Mouse (Mus musculus) embryo, embryonic 10.5 days (tissue): ENCODE results near the gene Klhl20.
"Not testable (repeated sequence)": the region's sequence is repeated elsewhere in the genome, so short reads cannot be mapped to it uniquely, and the experiment has no call there.

ENCODE experiments used
- DNase-seq: peaks from one replicate; pipeline ENCODE4 v3.0.0-alpha.2; 2015; ENCODE audit warnings: low spot score

Klhl20 gene

DNA sequence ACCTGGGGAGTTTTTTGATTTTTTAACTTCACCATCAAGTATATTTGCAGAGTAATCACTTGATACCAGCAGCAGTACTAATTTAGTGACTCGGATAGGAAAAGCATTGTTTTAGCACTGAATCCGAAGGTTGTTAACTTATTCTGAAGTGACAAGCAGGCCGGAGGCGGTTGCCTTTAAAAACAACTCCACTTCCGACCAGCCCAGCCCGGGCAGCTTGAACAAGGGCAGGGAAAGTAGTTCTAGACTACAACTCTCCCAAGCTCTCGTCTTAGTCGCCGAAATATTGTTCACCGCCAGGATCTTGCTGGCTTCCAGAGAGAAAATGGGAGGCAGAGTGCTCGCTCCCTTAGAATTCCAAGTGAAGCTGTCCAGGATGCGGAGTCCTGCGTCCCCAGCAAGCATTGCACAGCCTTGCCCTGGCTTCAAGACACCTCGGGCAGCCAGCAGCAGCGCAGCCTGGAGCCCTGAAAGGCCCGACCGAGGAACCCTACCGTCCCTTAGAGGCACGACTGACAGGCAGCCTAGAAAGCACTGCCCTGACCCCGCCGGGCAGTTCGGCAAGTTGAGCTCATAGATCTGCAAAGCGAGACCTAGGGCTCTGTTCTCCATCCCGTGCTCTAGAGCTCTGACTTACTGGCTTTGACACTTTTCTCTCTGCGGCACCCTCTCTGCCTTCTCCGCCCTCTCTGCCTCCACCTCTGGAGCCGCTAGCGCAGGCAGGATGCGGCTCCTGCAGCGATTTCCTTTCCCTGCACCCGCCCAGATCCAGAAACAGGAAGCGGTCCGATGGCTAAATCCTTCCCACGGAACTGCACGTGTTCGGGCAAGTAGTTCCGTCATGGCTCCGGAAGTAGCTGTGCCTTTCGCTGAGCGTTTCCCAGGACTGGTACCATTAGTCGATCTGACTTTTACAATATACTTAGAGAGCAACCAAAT is at the start of gene Klhl20:
Klhl20 (minus strand) TSS at position 786 of the 939 bp plus-strand sequence.
- peak; percentile 97 for DNase-seq

DNA sequence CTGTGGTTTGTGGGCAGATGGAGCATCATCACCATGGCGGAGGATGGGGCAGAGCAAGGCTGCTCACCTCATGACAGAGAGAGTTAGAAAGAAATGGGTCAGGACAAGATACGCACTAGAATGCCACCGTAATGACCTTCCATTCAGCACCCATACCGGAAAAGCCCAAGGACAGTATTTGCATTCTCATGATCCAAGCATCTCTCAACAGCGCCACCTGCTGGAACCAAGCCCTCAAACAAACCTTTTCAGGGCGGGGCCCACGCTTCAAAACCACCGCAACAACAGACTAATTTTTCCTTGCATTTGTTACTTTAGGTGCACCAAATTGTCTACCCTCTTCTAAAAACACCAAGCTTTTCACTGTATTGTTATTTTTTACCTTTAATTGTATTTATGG is 49.4 kb upstream of the Klhl20 start:
- peak; percentile 75 for DNase-seq

DNA sequence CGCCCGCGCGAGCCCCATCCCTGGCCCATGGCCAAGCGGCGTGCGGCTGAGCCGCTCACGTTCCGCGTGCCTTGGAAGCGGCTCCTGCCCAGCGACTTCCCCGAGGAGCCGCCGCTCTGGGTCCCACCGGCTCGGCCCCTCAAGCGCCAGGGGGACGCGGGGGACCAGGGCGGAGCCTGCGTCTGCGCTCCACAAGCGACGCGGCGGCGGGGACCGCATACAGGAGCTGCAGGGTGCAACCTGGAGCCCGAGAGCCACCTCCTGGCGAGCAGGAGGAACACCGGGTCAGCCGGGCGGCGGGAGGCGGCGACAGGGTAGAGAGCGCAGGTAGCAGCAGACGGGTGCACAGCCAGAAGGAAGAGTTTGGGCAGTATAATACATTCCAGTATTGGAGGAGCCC is 39.3 kb upstream of the Klhl20 start:
- DNase-seq, result peak; percentile 83

DNA sequence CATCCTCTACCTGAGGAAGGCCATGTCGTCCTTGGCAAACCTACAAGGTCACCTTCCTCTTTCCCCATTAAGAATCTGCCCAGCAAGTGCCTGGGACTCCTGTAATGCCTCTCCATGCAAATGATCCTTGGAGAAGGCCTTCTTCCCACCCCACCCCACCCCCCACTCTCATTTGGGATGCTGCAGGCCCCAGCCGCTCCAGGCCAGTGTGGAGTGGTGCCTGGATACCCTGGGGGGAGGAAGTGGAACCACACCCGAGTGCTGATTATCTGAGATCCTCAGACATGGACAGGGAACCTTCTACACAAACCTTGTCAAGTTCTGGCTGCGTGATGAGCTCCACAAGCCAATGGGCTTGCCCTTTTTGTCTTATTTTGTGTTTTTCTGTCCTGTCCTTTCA is 29.0 kb upstream of the Klhl20 start:
- no peak for DNase-seq

DNA sequence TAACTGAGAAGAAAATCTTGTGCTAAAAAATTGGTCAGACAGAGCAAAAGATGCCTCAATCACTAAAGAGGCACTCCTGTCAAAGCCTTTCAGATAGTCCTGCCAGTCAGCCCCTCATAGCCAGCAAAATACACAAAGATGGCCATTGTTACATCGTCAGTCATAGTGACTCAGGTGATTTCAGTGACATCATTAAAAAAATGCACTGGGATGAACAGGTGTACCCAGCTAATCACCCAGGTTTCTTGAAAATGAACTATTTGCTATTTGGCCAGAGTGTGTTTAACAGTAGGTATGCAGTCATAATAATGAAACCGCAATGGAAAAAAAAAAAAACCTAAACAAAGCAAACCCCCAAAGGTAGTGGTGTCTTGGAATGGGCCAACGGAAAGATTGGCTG is 27.9 kb upstream of the Klhl20 start, which contains the start of gene Tex50:
Tex50 (minus strand) TSS at position 101 of the 400 bp plus-strand sequence.
- no peak for DNase-seq

DNA sequence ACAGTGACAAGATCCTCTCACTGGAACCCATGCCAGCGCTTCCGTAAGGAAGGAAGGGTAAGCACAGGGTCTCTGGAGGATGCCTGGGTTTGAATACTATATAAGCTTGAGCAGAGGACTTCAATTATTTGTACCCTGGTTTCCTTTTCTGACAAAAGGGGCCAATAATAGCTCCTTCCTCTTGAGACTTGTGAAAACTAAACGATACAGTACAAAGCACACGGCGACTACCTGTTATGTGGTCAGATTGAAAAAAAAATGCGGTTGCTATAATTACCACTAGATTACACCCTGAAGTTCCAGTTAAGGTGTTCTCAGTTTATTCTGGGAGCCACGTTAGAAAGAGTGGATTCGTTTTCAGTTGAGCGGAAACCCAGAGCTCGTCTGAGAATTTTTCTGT is 25.2 kb upstream of the Klhl20 start:
- DNase-seq, result no peak

DNA sequence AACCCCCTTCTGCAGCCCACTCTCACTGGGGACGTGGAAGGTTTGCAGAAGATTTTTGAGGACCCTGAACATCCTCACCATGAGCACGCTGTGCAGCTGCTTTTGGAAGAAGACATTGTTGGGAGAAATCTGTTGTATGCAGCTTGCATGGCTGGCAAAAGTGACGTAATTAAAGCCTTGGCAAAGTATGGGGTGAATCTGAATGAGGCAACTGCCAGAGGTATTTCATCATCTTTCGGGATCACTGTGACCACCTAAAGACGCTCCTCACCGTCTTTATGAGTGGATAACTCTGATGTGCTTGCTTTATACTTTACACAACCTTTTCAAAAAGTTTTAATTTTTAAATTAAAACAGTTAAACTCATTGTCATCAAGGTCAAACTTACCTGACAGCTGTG is 19.8 kb upstream of the Klhl20 start:
- no peak for DNase-seq

DNA sequence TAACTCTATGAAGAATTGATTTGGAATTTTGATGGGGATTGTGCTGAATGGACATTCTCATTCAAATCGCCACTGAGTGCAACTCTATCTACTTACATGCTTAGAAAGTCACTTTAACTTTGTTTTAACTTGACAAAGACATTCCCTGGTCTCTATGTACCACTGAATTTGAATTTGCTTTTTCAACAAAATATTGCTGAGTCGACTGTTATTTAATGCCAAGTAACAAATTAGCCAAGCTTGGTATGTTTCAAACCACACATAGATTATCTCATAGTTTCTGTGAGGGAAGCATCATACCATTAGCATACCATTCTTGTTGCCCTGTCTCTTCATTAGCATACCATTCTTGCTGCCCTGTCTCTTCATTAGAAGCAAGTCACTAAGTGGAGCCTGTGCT is 16.6 kb upstream of the Klhl20 start:
- DNase-seq, result no peak

DNA sequence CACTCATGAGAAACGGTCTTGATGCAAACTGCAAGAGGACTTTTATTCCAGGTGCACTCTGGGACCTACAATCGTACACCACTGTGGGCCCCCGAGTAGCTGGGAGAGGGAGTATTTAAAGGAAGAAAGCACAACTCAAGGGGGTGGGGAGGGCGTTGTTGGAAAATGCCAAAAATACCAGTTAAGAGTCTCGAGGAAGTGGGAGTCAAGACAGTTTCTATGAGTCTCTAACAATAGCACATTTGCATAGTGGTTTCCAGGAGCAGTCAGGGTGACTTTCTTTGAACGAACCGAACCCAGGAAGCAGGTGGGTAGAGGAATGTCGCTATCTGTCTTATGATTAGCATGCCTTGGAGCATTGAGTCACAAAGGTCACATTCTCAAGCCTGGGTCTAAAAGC is 14.3 kb upstream of the Klhl20 start:
- not testable (repeated sequence) for DNase-seq

DNA sequence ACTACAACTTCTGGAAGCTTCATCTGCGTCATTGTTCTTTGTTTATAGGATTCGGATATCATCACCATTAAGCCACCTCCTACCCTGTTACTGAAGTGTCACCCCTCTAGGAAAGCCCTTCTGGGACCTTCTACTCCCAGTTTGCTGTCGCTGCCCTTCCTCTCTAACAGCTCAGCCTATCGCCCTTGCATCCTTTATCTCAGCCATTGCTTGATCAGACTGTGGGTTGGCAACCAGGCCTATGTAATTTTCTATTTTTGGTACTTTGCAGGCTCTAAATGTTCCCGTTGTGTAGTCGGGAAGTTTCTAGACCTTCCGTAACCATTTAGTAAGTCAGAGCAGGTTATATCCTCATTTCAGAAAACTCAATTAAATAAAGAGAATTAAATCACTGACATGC is 11.9 kb upstream of the Klhl20 start:
- no peak for DNase-seq

DNA sequence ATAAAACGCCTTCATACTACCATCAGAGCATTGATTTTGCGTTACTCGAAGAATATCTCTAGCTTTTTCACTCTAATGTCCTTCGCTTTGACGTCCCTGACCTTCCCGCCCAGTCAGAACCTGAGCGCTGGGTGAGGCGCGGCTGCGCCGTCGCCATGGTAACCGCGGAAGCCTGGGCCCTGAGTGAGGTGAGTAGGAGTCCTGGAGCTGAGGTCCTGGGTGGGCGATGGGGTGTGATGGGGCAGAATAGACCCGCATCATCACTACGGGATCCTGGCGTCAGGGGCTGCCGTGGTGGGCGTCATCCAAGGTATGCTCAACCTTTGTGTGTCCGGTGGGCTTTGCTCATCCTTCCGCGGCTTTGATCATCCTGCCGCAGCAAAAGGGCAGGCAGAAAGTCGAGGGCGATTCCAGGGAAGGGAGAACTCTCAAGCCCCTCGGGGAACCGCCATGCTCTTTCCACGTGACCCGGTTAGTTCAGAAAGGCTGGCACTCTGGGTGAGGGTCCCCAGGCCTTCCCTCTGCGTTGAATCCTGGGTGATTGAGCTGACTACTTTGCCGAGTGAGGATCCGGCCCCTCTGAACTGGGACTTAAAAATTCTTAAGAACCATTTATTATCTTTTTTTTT is 11.3 kb upstream of the Klhl20 start, which contains the start of gene Ankrd45:
Ankrd45 (plus strand) TSS at position 161 of the 629 bp plus-strand sequence.
- peak; percentile 76 for DNase-seq

DNA sequence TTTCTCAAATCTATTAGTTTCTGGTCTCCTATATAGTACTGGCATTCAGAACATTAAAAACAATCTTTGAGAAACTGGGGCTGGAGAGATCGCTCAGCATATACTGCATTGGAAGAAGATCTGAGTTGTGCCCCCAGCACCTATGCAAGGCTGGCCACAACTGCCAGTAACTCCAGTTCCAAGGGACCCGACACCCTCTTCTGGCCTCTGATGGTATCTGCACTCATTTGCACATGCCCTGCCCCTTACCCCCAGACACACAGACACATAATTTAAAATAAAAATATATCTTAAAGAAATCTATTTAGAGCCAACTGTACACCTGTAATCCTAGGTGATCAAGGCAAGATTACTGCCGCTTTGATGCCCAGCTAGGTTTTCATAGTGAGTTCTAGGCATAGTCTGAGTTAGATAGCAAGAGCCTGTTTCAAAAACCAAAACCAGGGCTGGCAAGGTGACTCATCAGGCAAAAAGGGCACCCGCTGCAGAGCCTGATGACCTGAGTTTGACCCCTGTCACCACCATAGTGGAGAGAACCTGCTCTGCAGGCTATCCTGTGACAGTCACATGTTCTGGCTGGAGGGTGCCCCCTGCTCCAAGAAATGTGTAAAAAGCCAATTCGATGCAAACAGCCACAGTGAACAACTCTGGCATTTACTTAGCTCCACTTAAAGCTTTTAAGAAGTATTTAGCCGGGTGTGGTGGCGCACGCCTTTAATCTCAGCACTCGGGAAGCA is 8.9 kb upstream of the Klhl20 start:
- no peak for DNase-seq

DNA sequence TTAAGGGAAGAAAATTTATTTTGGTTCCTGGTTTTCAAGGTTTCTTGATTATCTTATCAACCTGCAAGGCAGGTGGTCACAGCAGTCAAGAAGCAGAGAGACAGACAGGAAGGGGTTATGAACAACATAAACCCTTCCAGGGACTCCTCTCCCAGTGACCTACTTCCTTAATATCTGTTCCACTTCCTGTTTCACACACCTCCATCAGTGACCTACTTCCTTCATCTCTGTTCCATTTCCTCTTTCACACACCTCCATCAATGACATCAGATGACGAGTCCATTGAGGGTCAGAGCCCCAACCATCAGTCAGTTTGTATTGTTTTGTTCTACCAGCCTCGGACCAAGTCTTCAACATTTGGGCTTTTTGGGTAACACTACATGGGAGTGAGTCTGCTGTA is 8.2 kb upstream of the Klhl20 start:
- no peak for DNase-seq

DNA sequence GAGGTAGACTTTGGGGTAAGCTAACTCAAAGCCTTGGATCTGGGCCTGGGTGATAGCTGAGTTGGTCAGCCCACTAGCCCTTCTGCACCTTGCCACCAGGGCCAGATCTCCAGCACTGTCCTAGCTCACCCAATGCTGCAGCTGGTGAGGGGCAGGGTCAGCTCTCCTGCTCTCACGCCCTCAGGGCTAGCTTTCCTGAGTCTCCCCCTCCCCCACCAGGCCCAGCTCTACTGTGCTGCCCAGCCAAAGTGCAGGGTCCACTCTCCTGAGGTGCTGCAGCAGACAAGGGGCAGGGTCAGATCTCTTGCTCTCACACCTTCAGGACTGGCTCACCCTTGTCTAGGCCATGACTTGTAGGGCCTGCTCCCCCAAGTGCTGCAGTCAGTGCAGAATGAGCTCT is 4.8 kb downstream of the Klhl20 start:
- no peak for DNase-seq

DNA sequence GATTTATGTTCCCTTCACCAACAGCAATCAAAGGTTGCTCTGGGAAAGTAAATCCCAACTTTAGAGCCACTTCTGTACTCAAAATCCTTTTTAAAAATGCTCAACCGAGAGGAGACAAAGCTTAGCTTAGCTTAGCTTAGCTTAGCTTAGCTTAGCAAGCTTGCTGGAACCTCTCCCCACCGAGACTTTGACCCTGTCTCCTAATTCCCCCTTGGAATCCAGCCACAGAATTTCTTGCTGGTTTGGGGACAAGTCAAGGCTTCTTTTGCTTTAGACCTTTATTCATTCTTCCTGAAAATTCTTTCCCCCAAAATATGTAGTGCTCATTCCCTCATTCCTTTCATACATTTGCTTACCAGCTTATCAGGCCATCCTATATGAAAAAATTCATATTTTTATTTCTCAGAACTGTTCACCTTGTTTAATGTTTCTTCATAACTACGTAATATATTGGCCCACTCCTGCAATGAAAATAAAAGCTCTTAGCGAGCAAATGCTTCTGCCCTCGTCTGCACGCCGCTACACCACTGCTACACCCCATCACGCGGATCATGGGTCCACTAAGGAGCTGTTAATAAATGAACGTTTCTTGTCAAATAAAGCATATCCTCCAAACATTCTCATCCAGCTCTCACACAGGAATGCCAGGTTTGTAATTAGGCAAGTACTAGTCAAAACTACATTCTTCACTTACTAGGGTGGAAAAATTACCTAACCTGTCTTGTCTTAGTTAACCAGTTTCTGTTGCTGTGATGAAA is 8.5 kb downstream of the Klhl20 start:
- DNase-seq, result no peak

DNA sequence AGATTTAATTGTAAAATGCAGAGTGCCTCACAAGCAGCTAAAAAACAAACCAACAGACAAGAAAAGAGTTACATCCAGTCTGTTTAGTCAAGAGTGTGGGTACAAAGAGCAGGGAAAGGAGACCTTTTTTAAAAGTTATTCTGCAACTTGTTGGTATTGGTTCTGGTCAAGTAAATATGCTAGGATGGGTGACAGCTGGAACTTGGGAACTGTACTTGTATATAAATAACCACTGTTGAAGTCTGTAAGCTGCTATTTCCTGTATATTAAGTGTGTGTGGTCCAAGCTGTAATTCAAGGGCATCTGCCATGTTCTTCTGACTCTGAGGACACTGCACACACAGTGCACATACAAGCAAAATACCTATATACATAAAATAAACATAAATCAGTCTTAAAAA is 16.7 kb downstream of the Klhl20 start:
- no peak for DNase-seq

DNA sequence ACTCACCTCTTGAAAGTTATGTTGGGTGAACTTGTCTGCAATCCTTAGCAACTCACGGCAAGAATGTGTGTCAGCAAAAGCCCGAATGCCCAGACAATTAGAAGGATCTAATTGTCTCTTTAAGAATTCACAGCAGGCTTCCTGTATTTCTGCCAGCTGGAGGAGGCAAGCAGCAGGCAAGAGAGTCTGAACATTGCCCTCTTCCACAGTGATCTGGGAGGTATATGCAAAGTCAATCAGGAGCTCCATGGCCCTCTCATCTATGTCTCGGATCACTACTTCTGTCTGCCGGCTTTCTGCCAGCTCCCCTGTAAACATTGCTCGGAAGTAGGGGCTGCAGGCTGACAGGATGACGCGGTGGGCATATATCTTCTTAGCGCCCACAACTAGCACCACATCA is 22.1 kb downstream of the Klhl20 start:
- no peak for DNase-seq

DNA sequence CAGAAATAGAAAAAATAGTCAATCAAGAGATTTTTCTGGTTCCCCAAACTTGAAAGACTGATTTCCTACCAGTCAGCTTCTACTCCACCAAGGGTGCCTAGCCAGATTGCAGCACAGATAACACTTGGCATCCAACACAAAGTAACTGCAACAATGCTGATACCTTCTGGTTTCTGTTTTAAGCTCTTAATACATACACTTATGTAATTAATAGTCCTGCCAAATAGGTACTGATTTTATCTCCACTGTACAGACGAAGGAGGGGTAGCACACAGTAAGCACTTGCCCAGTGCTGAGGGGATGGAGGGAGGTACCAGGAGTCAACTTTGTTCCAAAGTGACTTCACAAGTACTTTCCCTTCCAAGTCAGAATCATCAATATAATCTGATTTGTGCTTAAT is 27.5 kb downstream of the Klhl20 start:
- no peak for DNase-seq

DNA sequence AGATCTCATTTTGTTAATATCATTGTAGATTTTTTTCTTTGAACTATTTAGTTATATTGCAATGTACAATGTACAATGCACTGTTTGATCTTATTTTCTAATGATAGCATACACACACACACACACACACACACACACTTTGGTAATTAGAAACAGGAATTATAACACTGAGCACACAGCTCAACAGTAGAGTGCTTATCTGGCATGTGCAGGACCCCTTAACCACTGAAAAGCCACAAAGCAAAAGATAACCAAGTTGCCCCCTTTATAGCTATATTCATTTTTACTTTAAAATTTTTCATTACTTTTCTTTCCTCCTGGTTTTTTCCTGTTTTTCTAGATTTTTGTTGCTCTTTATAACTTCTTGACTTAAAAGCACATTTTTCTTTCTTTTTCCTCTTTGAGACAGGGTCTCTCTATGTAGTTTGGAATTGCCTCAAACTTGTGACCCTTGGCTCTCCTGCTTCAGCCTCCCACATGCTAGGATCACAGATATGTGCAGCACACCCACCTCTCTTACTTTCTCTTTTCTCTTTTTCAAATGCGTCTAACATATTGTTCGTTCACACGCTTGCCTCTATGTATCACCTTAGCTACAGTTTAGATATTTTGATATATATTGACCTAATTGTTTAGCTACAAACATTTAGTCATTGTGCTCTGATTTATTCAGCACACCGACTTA is 31.4 kb downstream of the Klhl20 start:
- no peak for DNase-seq

DNA sequence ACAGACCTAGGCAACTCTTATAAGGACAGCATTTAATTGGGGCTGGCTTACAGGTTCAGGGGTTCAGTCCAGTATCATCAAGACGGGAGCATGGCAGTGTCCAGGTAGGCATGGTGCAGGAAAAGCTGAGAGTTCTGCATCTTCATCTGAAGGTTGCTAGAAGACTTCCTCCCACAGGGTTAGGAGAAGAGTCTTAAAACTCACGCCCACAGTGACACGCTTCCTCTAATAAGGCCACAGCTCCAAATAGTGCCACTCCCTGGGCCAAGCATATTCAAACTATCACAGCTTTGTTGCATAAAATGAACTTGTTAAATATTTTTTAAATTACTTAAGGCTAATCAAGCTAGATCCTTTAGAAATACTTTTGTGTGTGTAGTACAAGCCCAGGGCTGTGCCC is 54.1 kb downstream of the Klhl20 start:
- DNase-seq, result no peak

DNA sequence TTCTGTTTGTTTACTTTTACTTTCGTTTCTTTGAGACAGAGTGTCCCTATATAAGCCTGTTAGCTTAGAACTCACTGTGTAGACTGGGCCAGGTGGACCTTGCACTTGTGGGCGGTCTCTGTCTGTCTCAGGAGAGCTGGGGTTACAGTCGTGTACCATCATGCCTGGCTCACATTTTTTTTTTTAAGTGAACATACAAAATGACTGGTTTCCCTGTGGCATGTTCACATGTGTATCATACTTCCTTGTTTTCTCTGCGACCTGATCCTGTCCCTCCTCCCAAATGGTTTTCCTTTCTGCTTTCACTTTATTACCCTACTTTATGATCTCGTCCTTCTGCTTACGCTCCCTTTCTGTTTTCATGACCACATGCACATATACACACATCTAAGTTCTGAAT is 55.1 kb downstream of the Klhl20 start:
- no peak for DNase-seq
